Mouse (Mus musculus): ENCODE results near the gene Strip1.

- TF ChIP-seq CTCF (IDR thresholded peaks at IDR 0.05; ENCODE audit: control insufficient read depth, insufficient read depth, low read length) (no peak), POLR2A (IDR thresholded peaks at IDR 0.05; ENCODE audit: borderline replicate concordance, control insufficient read depth, low read depth, low read length) (no peak)
These were observed 39.0 kb upstream of the Strip1 start for GRCm38 (mm10) chr3:107670500-107670899.

Data from bone marrow, adult 2 months (tissue).